Mouse (Mus musculus): Measurements from ENCODE around the gene Mindy4. TPM values are rescaled to one million over a fixed set of nuclear protein-coding genes. Genes with fewer than 3 reads are reported as not detected.

Gene Mindy4
- total and polyA plus RNA-seq, 3 experiments, result not detected

GRCm38 (mm10) chr6:55337242-55337641 lies 134.1 kb downstream of the Mindy4 start:
- Histone ChIP-seq H3K36me3 (replicated peaks in 1 of 2; ENCODE audit: control insufficient read depth in 1 of 2, insufficient read depth in 1 of 2, low read length in 1 of 2) (no peaks in the 10 kb centered on the region), H3K4me3 (replicated peaks in 1 of 3; ENCODE audit: low read depth in 2 of 3, low read length in 2 of 3, poor library complexity in 1 of 3) (no peak overlapping the region), H3K9me3 (replicated peaks; ENCODE audit: low read length) (no peaks in the 10 kb centered on the region), H3K9ac (ENCODE audit: insufficient read depth, low read depth) (no peak overlapping the region), H3K4me2 (ENCODE audit: insufficient read depth, low read depth, poor library complexity, severe bottlenecking) (no peak overlapping the region), H3K27ac (ENCODE audit: insufficient read depth, low read depth) (no peak overlapping the region), H3K27me3 (replicated peaks) (peaks cover 95% of the 10 kb centered on the region), H3K4me1 (ENCODE audit: control insufficient read depth in 1 of 2, insufficient read depth in 2 of 2) (no peaks in the 10 kb centered on the region), H3K79me2 (replicated peaks; ENCODE audit: control insufficient read depth, extremely low read depth, insufficient read depth, poor library complexity, severe bottlenecking) (no peaks in the 10 kb centered on the region)
- in situ Hi-C loops (cut with MboI; ENCODE audit: low pct_ligation_motif_present, low pct_unique_long_range_greater_than_20kb, low sequenced_read_pairs), result no loop called here
- dilution Hi-C loops (cut with MboI; ENCODE audit: extremely low pct_ligation_motif_present, extremely low pct_unique_long_range_greater_than_20kb, low sequenced_read_pairs), result no loop called here
- TF ChIP-seq MXI1 (IDR thresholded peaks at IDR 0.05; ENCODE audit: low read depth, low read length) (no peak), TCF12 (IDR thresholded peaks at IDR 0.05; ENCODE audit: low read depth, low read length) (no peak), IRF4 (IDR thresholded peaks at IDR 0.05; ENCODE audit: low read depth, low read length) (no peak), MAZ (IDR thresholded peaks at IDR 0.05; ENCODE audit: low read depth, low read length) (no peak), CHD1 (IDR thresholded peaks at IDR 0.05; ENCODE audit: low read depth, low read length) (no peak), ELF1 (IDR thresholded peaks at IDR 0.05; ENCODE audit: low read depth, low read length) (no peak), HCFC1 (IDR thresholded peaks at IDR 0.05; ENCODE audit: low read depth, low read length) (no peak), ZMIZ1 (IDR thresholded peaks at IDR 0.05; ENCODE audit: low read depth, low read length) (no peak)
- no peak for DNase-seq (ENCODE audit: extremely low read depth)

- Histone ChIP-seq H3K27ac (ENCODE audit: insufficient read depth, low read depth) (no peak overlapping the region), H3K9me3 (replicated peaks; ENCODE audit: low read length) (no peaks in the 10 kb centered on the region), H3K4me3 (replicated peaks in 1 of 3; ENCODE audit: low read depth in 2 of 3, low read length in 2 of 3, poor library complexity in 1 of 3) (no peak overlapping the region), H3K79me2 (replicated peaks; ENCODE audit: control insufficient read depth, extremely low read depth, insufficient read depth, poor library complexity, severe bottlenecking) (no peaks in the 10 kb centered on the region), H3K9ac (ENCODE audit: insufficient read depth, low read depth) (no peak overlapping the region), H3K4me2 (ENCODE audit: insufficient read depth, low read depth, poor library complexity, severe bottlenecking) (no peak overlapping the region), H3K27me3 (replicated peaks) (peaks cover 95% of the 10 kb centered on the region), H3K4me1 (ENCODE audit: control insufficient read depth in 1 of 2, insufficient read depth in 2 of 2) (no peaks in the 10 kb centered on the region), H3K36me3 (replicated peaks in 1 of 2; ENCODE audit: control insufficient read depth in 1 of 2, insufficient read depth in 1 of 2, low read length in 1 of 2) (no peaks in the 10 kb centered on the region)
- no peak for TF ChIP-seq BHLHE40 (IDR thresholded peaks at IDR 0.05; ENCODE audit: low read depth, low read length)
- TF ChIP-seq USF2 (conservative IDR thresholded peaks at IDR 0.05; ENCODE audit: low read depth, low read length), result no peak
- no peak for TF ChIP-seq JUN (IDR thresholded peaks at IDR 0.05; ENCODE audit: insufficient read depth, low read depth, low read length)
- TF ChIP-seq PAX5 (IDR thresholded peaks at IDR 0.05; ENCODE audit: low read length), result no peak
- TF ChIP-seq ZC3H11A (IDR thresholded peaks at IDR 0.05; ENCODE audit: low read depth, low read length), result no peak
- TF ChIP-seq JUND (conservative IDR thresholded peaks at IDR 0.05; ENCODE audit: low read depth, low read length), result no peak
- TF ChIP-seq KAT2A (IDR thresholded peaks at IDR 0.05; ENCODE audit: insufficient replicate concordance, low read length), result no peak
- no peak for TF ChIP-seq SMC3 (IDR thresholded peaks at IDR 0.05; ENCODE audit: low read depth, low read length)
- TF ChIP-seq MYC (IDR thresholded peaks at IDR 0.05; ENCODE audit: low read depth, low read length), result no peak
- TF ChIP-seq MAFK (IDR thresholded peaks at IDR 0.05; ENCODE audit: insufficient replicate concordance, low read length), result no peak
- TF ChIP-seq MAZ (IDR thresholded peaks at IDR 0.05; ENCODE audit: low read depth, low read length), result no peak
- TF ChIP-seq NRF1 (IDR thresholded peaks at IDR 0.05; ENCODE audit: low read depth, low read length), result no peak
- no peak for TF ChIP-seq MXI1 (IDR thresholded peaks at IDR 0.05; ENCODE audit: low read depth, low read length)
- DNase-seq (ENCODE audit: extremely low read depth), result no peak
- dilution Hi-C loops (cut with MboI; ENCODE audit: extremely low pct_ligation_motif_present, extremely low pct_unique_long_range_greater_than_20kb, low sequenced_read_pairs) (no loop called here), in situ Hi-C loops (cut with MboI; ENCODE audit: low pct_ligation_motif_present, low pct_unique_long_range_greater_than_20kb, low sequenced_read_pairs) (no loop called here)
Measured at GRCm38 (mm10) chr6:55338077-55338476, 134.9 kb downstream of the Mindy4 start.
